Mouse (Mus musculus) heart, embryonic 12.5 days (tissue): ENCODE measurements around the gene Rgs7bp. TPM values are rescaled to one million over a fixed set of nuclear protein-coding genes. Genes with fewer than 3 reads are reported as not detected.

Experiments used
- ATAC-seq: fragments of 200-750 bp; cut with Nextera tagmentation; 2 replicates; pipeline ENCODE4 v1.8.0; 2017; ENCODE audit warnings: moderate TSS enrichment, moderate library complexity; ENCODE audit not compliant: insufficient number of reproducible peaks, low FRiP score
- H3K27ac ChIP-seq: fragments of 300-500 bp; sonication (generic); 2 replicates; pipeline ENCODE4 v1.5.1; 2016; ENCODE audit warnings: mild to moderate bottlenecking, moderate library complexity; ENCODE audit not compliant: poor library complexity, severe bottlenecking
- H3K27me3 ChIP-seq: fragments of 300-500 bp; sonication (generic); replicated peaks from 2 replicates; pipeline ENCODE4 v1.6.1; 2016; ENCODE audit warnings: mild to moderate bottlenecking, moderate library complexity
- H3K36me3 ChIP-seq: fragments of 300-500 bp; sonication (generic); 2 replicates; pipeline ENCODE4 v1.6.1; 2016; ENCODE audit warnings: mild to moderate bottlenecking, moderate library complexity
- H3K4me1 ChIP-seq: fragments of 300-500 bp; sonication (generic); replicated peaks from 2 replicates; pipeline ENCODE4 v1.6.1; 2016; ENCODE audit warnings: mild to moderate bottlenecking
- H3K4me2 ChIP-seq: fragments of 300-500 bp; sonication (generic); 2 replicates; pipeline ENCODE4 v1.6.1; 2016; ENCODE audit warnings: mild to moderate bottlenecking, moderate library complexity
- H3K4me3 ChIP-seq: fragments of 300-500 bp; sonication (generic); 2 replicates; pipeline ENCODE4 v1.5.1; 2016; ENCODE audit warnings: mild to moderate bottlenecking
- H3K9ac ChIP-seq: fragments of 300-500 bp; sonication (generic); 2 replicates; pipeline ENCODE4 v1.6.1; 2016; ENCODE audit warnings: mild to moderate bottlenecking, moderate library complexity
- H3K9me3 ChIP-seq: fragments of 300-500 bp; sonication (generic); replicated peaks from 2 replicates; pipeline ENCODE4 v1.6.1; 2016; ENCODE audit warnings: mild to moderate bottlenecking, moderate library complexity
- WGBS: fragments of 180-500 bp; shearing (Covaris S2); methylation state at CpG from one replicate; pipeline ENCODE4 v1.1.7; 2016; 5-methylcytosine and 5-hydroxymethylcytosine counted together
- polyA plus RNA-seq: library from polyadenylated mRNA; unstranded; fragments of >200 nt; fragmentation: Nextera tagmentation; extraction: Ambion mirVana; gene quantifications from 2 replicates; pipeline ENCODE4 v1.2.1, GENCODE M21; 2016

Rgs7bp gene
- polyA plus RNA-seq, 1 experiment from 2014 or later: 3.5 TPM

- Histone ChIP-seq H3K36me3 (no peaks in the 10 kb centered on the region), H3K27ac (no peak overlapping the region), H3K4me2 (0 out of 2 replicates have a peak overlapping the region, but pooled peaks have one; percentile 13), H3K27me3 (no peaks in the 10 kb centered on the region), H3K9me3 (no peaks in the 10 kb centered on the region), H3K4me1 (peaks cover 21% of the 10 kb centered on the region), H3K9ac (no peak overlapping the region), H3K4me3 (no peak overlapping the region)
- 32% methylated on average over 6 of the region's 6 CpGs for WGBS
- no peak for ATAC-seq
These were observed 3.3 kb downstream of the Rgs7bp start for GRCm38 (mm10) chr13:105051432-105051831.

- Histone ChIP-seq H3K27ac (no peak overlapping the region), H3K9ac (no peak overlapping the region), H3K9me3 (no peaks in the 10 kb centered on the region), H3K4me2 (no peak overlapping the region), H3K27me3 (no peaks in the 10 kb centered on the region), H3K4me3 (no peak overlapping the region), H3K4me1 (peaks cover 21% of the 10 kb centered on the region), H3K36me3 (no peaks in the 10 kb centered on the region)
- WGBS: 39% methylated on average over 8 of the region's 8 CpGs
- ATAC-seq: peak; percentile 83
These were observed 6.1 kb downstream of the Rgs7bp start for GRCm38 (mm10) chr13:105048662-105049061.

- 39% methylated on average over 9 of the region's 9 CpGs for WGBS
- no peaks in the 10 kb centered on the region for H3K9me3 ChIP-seq
- peak overlapping the region; percentile 33 for H3K4me2 ChIP-seq
- no peaks in the 10 kb centered on the region for H3K27me3 ChIP-seq
- H3K4me1 ChIP-seq: peaks cover 14% of the 10 kb centered on the region; the same call in 1 of the 2 replicates
- H3K4me3 ChIP-seq: no peak overlapping the region
- H3K9ac ChIP-seq: no peak overlapping the region
- H3K27ac ChIP-seq: no peak overlapping the region
- ATAC-seq: peak; percentile 56; the same call in 1 of the 2 replicates
- H3K36me3 ChIP-seq: no peaks in the 10 kb centered on the region
These were observed 7.4 kb downstream of the Rgs7bp start for GRCm38 (mm10) chr13:105047377-105047776.

- Histone ChIP-seq H3K9ac (no peak overlapping the region), H3K27me3 (no peaks in the 10 kb centered on the region), H3K36me3 (no peaks in the 10 kb centered on the region), H3K27ac (no peak overlapping the region), H3K9me3 (no peaks in the 10 kb centered on the region), H3K4me3 (no peak overlapping the region), H3K4me1 (peaks cover 10% of the 10 kb centered on the region; the same call in 1 of the 2 replicates), H3K4me2 (no peak overlapping the region)
- no peak for ATAC-seq
- WGBS: 60% methylated on average over 3 of the region's 3 CpGs
These were observed 10.8 kb downstream of the Rgs7bp start for GRCm38 (mm10) chr13:105043882-105044281.

GRCm38 (mm10) chr13:105038334-105038733 lies 16.4 kb downstream of the Rgs7bp start:
- Histone ChIP-seq H3K4me2 (no peak overlapping the region), H3K9ac (no peak overlapping the region), H3K4me1 (no peaks in the 10 kb centered on the region), H3K27me3 (no peaks in the 10 kb centered on the region), H3K4me3 (no peak overlapping the region), H3K36me3 (no peaks in the 10 kb centered on the region), H3K9me3 (no peaks in the 10 kb centered on the region), H3K27ac (no peak overlapping the region)
- no peak for ATAC-seq
- WGBS: 77% methylated on average over 5 of the region's 5 CpGs

- Histone ChIP-seq H3K4me1 (no peaks in the 10 kb centered on the region), H3K27ac (no peak overlapping the region), H3K9me3 (no peaks in the 10 kb centered on the region), H3K4me2 (no peak overlapping the region), H3K4me3 (no peak overlapping the region), H3K9ac (no peak overlapping the region), H3K27me3 (no peaks in the 10 kb centered on the region), H3K36me3 (no peaks in the 10 kb centered on the region)
- 82% methylated on average over 12 of the region's 12 CpGs for WGBS
- no peak for ATAC-seq
These were observed 16.9 kb downstream of the Rgs7bp start for GRCm38 (mm10) chr13:105037816-105038215.

- H3K4me3 ChIP-seq: no peak overlapping the region
- no peaks in the 10 kb centered on the region for H3K36me3 ChIP-seq
- H3K9me3 ChIP-seq: no peaks in the 10 kb centered on the region
- no peak for ATAC-seq
- H3K4me1 ChIP-seq: no peaks in the 10 kb centered on the region
- H3K27me3 ChIP-seq: no peaks in the 10 kb centered on the region
- H3K9ac ChIP-seq: no peak overlapping the region
- H3K4me2 ChIP-seq: no peak overlapping the region
- H3K27ac ChIP-seq: no peak overlapping the region
These were observed 22.8 kb downstream of the Rgs7bp start for GRCm38 (mm10) chr13:105031882-105032281.

GRCm38 (mm10) chr13:105028276-105028675 lies 26.5 kb downstream of the Rgs7bp start:
- ATAC-seq: no peak
- no peak overlapping the region for H3K9ac ChIP-seq
- WGBS: 69% methylated on average over 3 of the region's 3 CpGs
- no peak overlapping the region for H3K4me3 ChIP-seq
- no peaks in the 10 kb centered on the region for H3K9me3 ChIP-seq
- no peak overlapping the region for H3K4me2 ChIP-seq
- H3K36me3 ChIP-seq: no peaks in the 10 kb centered on the region
- no peaks in the 10 kb centered on the region for H3K27me3 ChIP-seq
- no peaks in the 10 kb centered on the region for H3K4me1 ChIP-seq
- no peak overlapping the region for H3K27ac ChIP-seq

GRCm38 (mm10) chr13:105016577-105016976 lies 38.2 kb downstream of the Rgs7bp start:
- Histone ChIP-seq H3K27me3 (no peaks in the 10 kb centered on the region), H3K27ac (no peak overlapping the region), H3K9me3 (no peaks in the 10 kb centered on the region), H3K9ac (no peak overlapping the region), H3K36me3 (no peaks in the 10 kb centered on the region), H3K4me3 (no peak overlapping the region), H3K4me1 (no peaks in the 10 kb centered on the region), H3K4me2 (no peak overlapping the region)
- 72% methylated on average over 9 of the region's 9 CpGs for WGBS
- ATAC-seq: no peak

GRCm38 (mm10) chr13:105015710-105016404 lies 38.9 kb downstream of the Rgs7bp start:
- Histone ChIP-seq H3K27me3 (no peaks in the 10 kb centered on the region), H3K4me2 (no peak overlapping the region), H3K9me3 (no peaks in the 10 kb centered on the region), H3K9ac (no peak overlapping the region), H3K4me1 (no peaks in the 10 kb centered on the region), H3K36me3 (no peaks in the 10 kb centered on the region), H3K4me3 (no peak overlapping the region), H3K27ac (no peak overlapping the region)
- 82% methylated on average over 8 of the region's 8 CpGs for WGBS
- ATAC-seq: no peak

GRCm38 (mm10) chr13:105011300-105011699 lies 43.4 kb downstream of the Rgs7bp start:
- WGBS: 89% methylated on average over 5 of the region's 5 CpGs
- Histone ChIP-seq H3K4me2 (no peak overlapping the region), H3K36me3 (no peaks in the 10 kb centered on the region), H3K27me3 (no peaks in the 10 kb centered on the region), H3K27ac (no peak overlapping the region), H3K4me3 (no peak overlapping the region), H3K9me3 (no peaks in the 10 kb centered on the region), H3K4me1 (no peaks in the 10 kb centered on the region), H3K9ac (no peak overlapping the region)
- ATAC-seq: no peak

GRCm38 (mm10) chr13:105008891-105009290 lies 45.8 kb downstream of the Rgs7bp start:
- H3K9me3 ChIP-seq: no peaks in the 10 kb centered on the region
- H3K36me3 ChIP-seq: no peaks in the 10 kb centered on the region
- H3K4me2 ChIP-seq: no peak overlapping the region
- 77% methylated on average over 2 of the region's 2 CpGs for WGBS
- ATAC-seq: no peak
- H3K4me3 ChIP-seq: no peak overlapping the region
- no peak overlapping the region for H3K9ac ChIP-seq
- H3K27ac ChIP-seq: no peak overlapping the region
- no peaks in the 10 kb centered on the region for H3K4me1 ChIP-seq
- H3K27me3 ChIP-seq: no peaks in the 10 kb centered on the region
